Mouse (Mus musculus) liver, postnatal 0 days (tissue): ENCODE measurements around the gene Skiv2l. TPM values are rescaled to one million over a fixed set of nuclear protein-coding genes. Genes with fewer than 3 reads are reported as not detected.
"Not testable (repeated sequence)": the region's sequence is repeated elsewhere in the genome, so short reads cannot be mapped to it uniquely, and the experiment has no call there.

Source experiments
- ATAC-seq: fragments of 200-750 bp; cut with Nextera tagmentation; 2 replicates; pipeline ENCODE4 v1.8.0; 2017; ENCODE audit warnings: mild to moderate bottlenecking, moderate library complexity
- DNase-seq: peaks from one replicate; pipeline ENCODE4 v3.0.0-alpha.2; 2016
- H3K27ac ChIP-seq: fragments of 300-500 bp; sonication (generic); 2 replicates; pipeline ENCODE4 v1.5.1; 2014; ENCODE audit warnings: antibody characterized with exemption, moderate library complexity, mild to moderate bottlenecking, low read depth
- H3K27me3 ChIP-seq: fragments of 300-500 bp; sonication (generic); 2 replicates; pipeline ENCODE4 v1.6.1; 2014; ENCODE audit warnings: low read length, control low read depth, mixed read lengths; ENCODE audit not compliant: insufficient read depth
- H3K36me3 ChIP-seq: fragments of 300-500 bp; sonication (generic); replicated peaks from 2 replicates; pipeline ENCODE4 v1.6.1; 2014; ENCODE audit warnings: mild to moderate bottlenecking, control low read depth, low read length, moderate library complexity, mixed read lengths; ENCODE audit not compliant: insufficient read depth
- H3K4me1 ChIP-seq: fragments of 300-500 bp; sonication (generic); 2 replicates; pipeline ENCODE4 v1.6.1; 2014; ENCODE audit warnings: antibody characterized with exemption, mild to moderate bottlenecking, control low read depth; ENCODE audit not compliant: insufficient read depth
- H3K4me2 ChIP-seq: fragments of 300-500 bp; sonication (generic); 2 replicates; pipeline ENCODE4 v1.6.1; 2014; ENCODE audit warnings: low read depth, mild to moderate bottlenecking, low read length, moderate library complexity, mixed read lengths
- H3K4me3 ChIP-seq: fragments of 300-500 bp; sonication (generic); 2 replicates; pipeline ENCODE4 v1.5.1; 2014; ENCODE audit warnings: low read depth, low read length
- H3K9ac ChIP-seq: fragments of 300-500 bp; sonication (generic); replicated peaks from 2 replicates; pipeline ENCODE4 v1.6.1; 2014; ENCODE audit warnings: mild to moderate bottlenecking, moderate library complexity
- H3K9me3 ChIP-seq: fragments of 300-500 bp; sonication (generic); 2 replicates; pipeline ENCODE4 v1.6.1; 2016; ENCODE audit warnings: mild to moderate bottlenecking, control low read depth, low read length, mixed read lengths
- CTCF ChIP-seq: sonication (generic); IDR thresholded peaks from 2 replicates; pipeline ENCODE4 v1.5.1; 2016; ENCODE audit warnings: antibody characterized with exemption, low read depth
- EP300 ChIP-seq: IDR thresholded peaks from 2 replicates; pipeline ENCODE4 v1.6.1; 2016; ENCODE audit warnings: antibody characterized with exemption, low read depth, mild to moderate bottlenecking
- WGBS: fragments of 180-500 bp; shearing (Covaris S2); extraction: QIAGEN DNeasy Blood & Tissue Kit; methylation state at CpG from one replicate; pipeline ENCODE4 v1.1.7; 2014; ENCODE audit not compliant: insufficient replicate concordance; 5-methylcytosine and 5-hydroxymethylcytosine counted together
- polyA plus RNA-seq: library from polyadenylated mRNA; unstranded; fragments of >200 nt; fragmentation: Nextera tagmentation; extraction: Ambion mirVana; gene quantifications from 2 replicates; pipeline ENCODE4 v1.2.1, GENCODE M21; 2015

The Skiv2l gene
- polyA plus RNA-seq, 1 experiment from 2014 or later = 15.4 TPM

- H3K36me3 ChIP-seq = peaks cover 28% of the 10 kb centered on the region
- H3K27ac ChIP-seq = peak within 1 kb of the TSS; percentile 75
- no peaks in the 10 kb centered on the region for H3K9me3 ChIP-seq
- peaks cover 16% of the 10 kb centered on the region for H3K4me1 ChIP-seq
- ATAC-seq (peak; percentile 96), DNase-seq (peak; percentile 97)
- peak within 1 kb of the TSS; percentile 71 for H3K9ac ChIP-seq
- peak within 1 kb of the TSS; percentile 83 for H3K4me3 ChIP-seq
- WGBS = under 1% methylated on average over 40 of the region's 40 CpGs
- H3K4me2 ChIP-seq = peak within 1 kb of the TSS; percentile 99
- TF ChIP-seq CTCF = no peak
- peak; percentile 62; the same call in 1 of the 2 replicates for TF ChIP-seq EP300
- no peaks in the 10 kb centered on the region for H3K27me3 ChIP-seq
Observed at GRCm38 (mm10) chr17:34836856-34837221, 13.2 kb downstream of the Skiv2l start, which contains the start of the genes Stk19 and Dxo. Gene Stk19, minus strand, starts transcription at chr17:34836945. Gene Dxo, plus strand, starts transcription at chr17:34837019.

DNA sequence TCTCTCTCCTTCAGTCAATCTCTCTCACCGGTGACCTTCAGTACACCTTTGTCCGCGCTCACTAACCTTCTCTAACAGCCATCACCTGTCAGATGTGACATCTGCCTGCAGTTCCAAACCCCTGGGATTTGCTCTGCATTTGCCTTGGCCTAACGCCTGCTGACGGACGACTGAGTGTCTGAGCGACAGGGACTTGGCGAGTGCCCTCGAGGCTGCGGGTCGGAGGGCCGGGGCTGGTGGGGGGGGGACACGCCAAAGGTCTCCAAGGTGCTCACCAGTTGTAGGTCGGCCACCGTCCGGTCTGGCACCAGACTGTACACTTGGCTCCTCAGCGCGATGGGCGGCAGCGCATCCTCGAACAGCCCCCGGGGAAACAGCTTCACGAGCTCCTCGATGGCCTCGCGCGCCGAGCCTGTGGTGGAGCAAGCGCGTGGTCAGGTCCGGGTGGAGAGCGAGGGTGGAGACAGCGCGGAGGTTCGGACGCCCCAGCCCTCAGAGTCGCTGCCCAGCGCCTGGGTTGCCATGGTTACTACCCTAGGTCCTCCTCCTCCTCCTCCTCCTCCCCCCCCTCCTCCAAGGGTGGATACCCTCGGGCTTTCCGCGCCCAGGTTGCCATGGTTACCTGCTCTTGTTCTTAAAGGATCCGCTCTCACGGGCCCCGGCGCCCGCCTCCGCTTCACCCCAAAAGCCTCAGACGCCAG is 13.7 kb downstream of the Skiv2l start:
- H3K4me2 ChIP-seq = peak overlapping the region; percentile 99
- H3K9ac ChIP-seq = peak overlapping the region; percentile 71
- 6% methylated on average over 47 of the region's 48 CpGs for WGBS
- DNase-seq = no peak
- H3K27ac ChIP-seq = peak overlapping the region; percentile 66
- H3K4me3 ChIP-seq = peak overlapping the region; percentile 83
- peak; percentile 70 for ATAC-seq
- H3K9me3 ChIP-seq = no peaks in the 10 kb centered on the region
- H3K4me1 ChIP-seq = peaks cover 16% of the 10 kb centered on the region
- H3K27me3 ChIP-seq = no peaks in the 10 kb centered on the region
- H3K36me3 ChIP-seq = peaks cover 26% of the 10 kb centered on the region
- TF ChIP-seq EP300 = no peak
- no peak for TF ChIP-seq CTCF

- ATAC-seq, DNase-seq, H3K9ac ChIP-seq, H3K4me3 ChIP-seq, H3K9me3 ChIP-seq, H3K27ac ChIP-seq, H3K4me2 ChIP-seq, H3K27me3 ChIP-seq, H3K4me1 ChIP-seq: not testable (repeated sequence)
- H3K36me3 ChIP-seq = peaks cover 26% of the 10 kb centered on the region
- 65% methylated on average over 1 of the region's 1 CpGs for WGBS
Observed at GRCm38 (mm10) chr17:34830776-34831175, 19.2 kb downstream of the Skiv2l start.

- H3K36me3 ChIP-seq = no peaks in the 10 kb centered on the region
- no peaks in the 10 kb centered on the region for H3K9me3 ChIP-seq
- H3K4me2 ChIP-seq = no peak overlapping the region
- H3K9ac ChIP-seq = no peak overlapping the region
- H3K27ac ChIP-seq = no peak overlapping the region
- TF ChIP-seq CTCF (no peak), EP300 (no peak)
- no peak for ATAC-seq
- H3K27me3 ChIP-seq = no peaks in the 10 kb centered on the region
- no peak for DNase-seq
- peaks cover 4% of the 10 kb centered on the region; the same call in 1 of the 2 replicates for H3K4me1 ChIP-seq
- 66% methylated on average over 7 of the region's 7 CpGs for WGBS
- H3K4me3 ChIP-seq = no peak overlapping the region
Observed at GRCm38 (mm10) chr17:34814818-34815370, 35.1 kb downstream of the Skiv2l start.

GRCm38 (mm10) chr17:34813747-34814146 is 36.3 kb downstream of the Skiv2l start:
- not testable (repeated sequence) for H3K4me1 ChIP-seq, H3K27me3 ChIP-seq, H3K4me2 ChIP-seq, ATAC-seq, H3K9me3 ChIP-seq, H3K36me3 ChIP-seq, H3K9ac ChIP-seq, H3K27ac ChIP-seq, H3K4me3 ChIP-seq
- 54% methylated on average over 12 of the region's 12 CpGs for WGBS
- DNase-seq = peak; percentile 67
- TF ChIP-seq CTCF = peak; percentile 79

DNA sequence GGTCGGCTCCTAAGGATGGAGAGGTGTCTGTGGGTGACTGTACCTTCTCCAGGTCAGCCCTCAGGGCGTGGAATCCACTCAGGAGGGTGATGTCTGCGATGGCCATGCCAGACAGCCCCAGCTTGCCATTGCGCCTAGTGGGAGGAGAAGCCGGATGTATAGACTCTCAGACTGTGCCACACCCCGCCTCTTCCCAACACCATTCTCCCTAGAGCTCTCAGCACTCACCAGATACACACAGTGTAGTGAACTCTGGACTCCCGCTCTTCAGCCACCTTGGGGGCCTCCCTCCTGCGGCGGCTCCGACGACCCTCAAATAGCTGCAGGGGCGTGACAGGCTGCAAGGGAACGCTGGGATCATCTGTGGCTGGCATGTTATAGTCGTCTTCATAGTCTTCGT is 38.7 kb downstream of the Skiv2l start:
- WGBS = 65% methylated on average over 15 of the region's 15 CpGs
- Histone ChIP-seq H3K27me3 (no peaks in the 10 kb centered on the region), H3K27ac (0 out of 2 replicates have a peak overlapping the region, but pooled peaks have one; percentile 16), H3K36me3 (no peaks in the 10 kb centered on the region), H3K9me3 (no peaks in the 10 kb centered on the region), H3K4me3 (no peak overlapping the region), H3K9ac (no peak overlapping the region; the same call in 1 of the 2 replicates), H3K4me2 (peak overlapping the region; percentile 18; the same call in 1 of the 2 replicates), H3K4me1 (peaks cover 8% of the 10 kb centered on the region; the same call in 1 of the 2 replicates)
- TF ChIP-seq EP300 (no peak), CTCF (no peak)
- DNase-seq (no peak), ATAC-seq (peak; percentile 7; the same call in 1 of the 2 replicates)

DNA sequence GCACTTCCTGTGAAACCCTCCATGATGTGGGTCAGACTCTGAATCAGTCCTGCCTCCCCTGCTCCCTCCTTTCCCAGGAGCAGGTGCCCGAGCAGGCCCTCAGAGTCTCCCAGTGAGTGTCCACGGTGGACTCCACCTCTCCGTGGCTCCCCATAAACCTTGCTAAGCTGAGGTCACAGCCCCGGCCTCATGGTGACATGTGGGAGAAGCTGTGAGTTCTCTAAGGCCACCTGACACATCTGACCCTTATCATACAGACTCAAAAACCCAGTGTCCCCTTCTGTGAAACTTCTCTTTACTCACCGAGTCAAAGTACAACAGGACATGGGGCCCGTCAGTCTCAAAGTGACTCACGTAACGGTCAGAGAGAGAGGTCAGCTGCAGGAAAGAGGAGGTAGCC is 39.2 kb downstream of the Skiv2l start:
- H3K27me3 ChIP-seq, H3K4me3 ChIP-seq, H3K4me1 ChIP-seq, DNase-seq, H3K9me3 ChIP-seq, H3K9ac ChIP-seq, H3K4me2 ChIP-seq, H3K36me3 ChIP-seq: not testable (repeated sequence)
- H3K27ac ChIP-seq = 0 out of 2 replicates have a peak overlapping the region, but pooled peaks have one; percentile 16
- peak; percentile 64 for ATAC-seq
- 42% methylated on average over 5 of the region's 8 CpGs for WGBS

DNA sequence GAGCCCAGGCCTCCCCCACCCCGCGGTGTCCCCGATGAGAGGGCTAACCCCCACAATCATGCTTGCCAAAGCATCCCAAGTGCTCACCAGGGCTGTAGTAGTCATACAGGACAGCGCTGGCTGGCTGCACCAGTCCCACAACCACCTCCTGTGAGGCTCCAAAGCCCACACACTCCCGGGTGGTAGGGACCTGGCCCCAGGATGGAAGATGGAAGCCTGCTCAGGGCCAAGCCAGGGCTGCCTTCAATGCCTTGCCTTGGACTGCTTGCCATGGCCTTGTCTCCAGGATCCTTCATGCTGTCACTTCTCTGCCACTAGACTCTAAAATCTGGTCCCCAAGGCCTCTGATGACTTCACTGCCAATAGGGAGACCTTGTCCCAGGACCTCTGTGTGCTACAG is 39.6 kb downstream of the Skiv2l start:
- not testable (repeated sequence) for H3K9ac ChIP-seq, H3K4me1 ChIP-seq, H3K4me3 ChIP-seq, H3K36me3 ChIP-seq, DNase-seq, ATAC-seq, H3K27me3 ChIP-seq, H3K4me2 ChIP-seq, H3K9me3 ChIP-seq
- H3K27ac ChIP-seq = peak overlapping the region; percentile 57; the same call in 1 of the 2 replicates
- WGBS = 84% methylated on average over 5 of the region's 5 CpGs
